Mouse (Mus musculus) left cerebral cortex, adult 18-20 months (tissue): Measurements from ENCODE around the gene Gpr183. TPM values are rescaled to one million over a fixed set of nuclear protein-coding genes. Genes with fewer than 3 reads are reported as not detected.

Experiments used
- DNase-seq, 2 experiments: peaks; one replicate each; pipeline ENCODE4 v3.0.0; 2021 to 2022; ENCODE audit warnings: low spot score in 2 of 2, mixed read lengths in 1 of 2
- total RNA-seq, 2 experiments: library from RNA; stranded (reverse); gene quantifications; 2 replicates each; pipeline ENCODE4 v1.2.3; 2021

Gene Gpr183
- total RNA-seq, 2 experiments from 2014 or later, result 0.68 to 1.0 TPM

DNA sequence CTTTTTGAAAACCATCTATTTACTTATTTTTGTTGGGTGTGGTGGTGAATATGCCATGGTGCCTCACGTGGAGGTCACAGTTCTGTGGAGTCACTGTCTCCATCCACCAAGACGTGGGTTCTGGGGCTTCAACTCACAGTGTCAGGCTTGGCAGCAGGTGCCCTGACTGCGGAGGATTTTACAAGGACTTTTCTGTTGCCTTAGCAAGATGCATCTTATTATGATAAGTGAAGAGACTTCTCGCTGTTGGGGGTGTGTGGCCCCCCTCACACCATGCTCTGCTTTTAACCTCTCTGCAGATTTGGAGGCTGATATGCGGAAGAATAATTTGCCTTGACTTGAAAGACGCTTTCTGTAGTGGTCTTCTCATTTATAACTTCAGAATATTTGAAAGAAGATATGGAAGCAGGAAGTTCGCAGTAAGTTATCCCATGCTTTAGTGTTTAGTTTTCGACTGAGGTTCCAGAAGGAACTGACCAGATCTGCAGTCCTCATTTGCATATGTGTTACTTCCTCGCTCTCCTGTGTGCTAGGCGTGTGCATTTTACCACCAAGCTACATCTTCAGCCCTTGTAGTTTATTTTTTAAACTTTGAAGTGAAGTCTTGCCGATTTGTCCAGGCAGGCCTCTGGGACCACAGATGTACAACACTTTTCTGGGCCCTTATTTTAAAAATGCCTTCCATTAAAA, 57.9 kb downstream of the Gpr183 start:
- no peak for DNase-seq

DNA sequence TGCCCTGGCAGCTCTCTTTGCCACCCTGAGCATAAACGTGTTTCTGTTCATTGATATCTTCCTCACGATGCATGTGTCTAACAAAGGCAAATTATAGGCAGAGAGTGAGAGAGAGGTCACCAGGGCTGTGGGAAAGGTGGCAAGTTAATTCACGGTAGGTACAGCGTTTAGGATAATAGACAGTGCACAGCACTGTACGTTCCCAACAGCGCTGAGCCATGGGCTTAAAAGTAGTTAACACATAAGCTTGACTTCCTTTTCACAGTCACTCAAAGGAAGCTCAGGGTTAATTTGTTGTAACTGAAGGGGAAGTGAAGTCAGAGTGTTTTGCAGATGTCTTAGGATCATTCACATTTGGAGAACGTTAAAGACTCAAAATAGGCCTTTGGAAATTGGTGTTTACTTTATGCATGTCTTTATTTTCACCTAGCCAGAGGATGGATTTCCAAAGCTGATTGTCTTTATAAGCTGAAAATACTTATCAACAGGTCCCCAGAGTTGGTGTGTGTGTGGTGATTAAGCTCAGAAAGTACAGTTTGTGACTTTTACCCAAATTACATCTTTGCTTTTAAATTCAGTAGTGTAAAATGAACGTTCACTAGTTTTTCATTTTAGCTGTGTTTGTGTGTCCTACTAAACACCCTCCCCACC, 58.5 kb downstream of the Gpr183 start:
- no peak for DNase-seq

- no peak for DNase-seq
Observed at GRCm38 (mm10) chr14:121904754-121905153, 60.2 kb downstream of the Gpr183 start.

DNA sequence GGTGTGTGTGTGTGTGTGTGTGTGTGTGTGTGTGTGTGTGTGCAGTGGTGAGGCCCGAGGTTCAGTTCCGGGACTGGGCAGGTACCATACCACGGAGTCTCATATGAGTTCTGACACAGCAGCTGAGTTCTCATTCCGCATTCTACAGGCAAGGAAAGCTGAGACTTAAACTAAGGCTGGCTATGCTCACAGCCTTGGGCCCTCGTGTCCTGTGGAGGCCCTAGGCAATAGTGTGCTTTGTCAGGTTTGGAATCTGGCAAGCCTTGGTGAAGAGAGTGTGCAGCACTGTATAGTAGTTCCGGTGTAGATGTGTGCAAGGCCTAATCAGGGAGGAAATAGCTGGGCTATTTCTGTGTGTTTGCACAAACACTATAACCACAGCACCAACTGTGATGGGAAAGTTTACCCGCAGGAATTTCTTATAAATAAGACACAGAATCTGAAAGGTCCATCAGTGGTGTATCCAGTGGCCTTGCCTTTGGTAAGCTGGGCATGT, 61.6 kb downstream of the Gpr183 start:
- DNase-seq, result no peak

Other genes starting within 250 kb of the Gpr183 start
- gene Dock9, start 167.4 kb downstream of the Gpr183 start, total RNA-seq, result 10 to 100 TPM; 72.2 to 76.3 TPM
- gene Ubac2, start 86.6 kb downstream of the Gpr183 start, total RNA-seq, result 10 to 100 TPM; 34.2 to 36.0 TPM
- not detected for gene Gpr18, start 49.4 kb downstream of the Gpr183 start, total RNA-seq
- gene Timm8a2, start 69.5 kb upstream of the Gpr183 start, total RNA-seq, result not detected
- gene Tm9sf2, start 141.8 kb upstream of the Gpr183 start, total RNA-seq, result 100 to 1,000 TPM; 110 to 113 TPM
- gene Clybl, start 216.5 kb upstream of the Gpr183 start, total RNA-seq, result 10 to 100 TPM; 22.9 to 28.7 TPM